Mouse (Mus musculus): ENCODE measurements at regions not wholly inside any gene's neighbourhood (a gene's known extent, or its start where the extent isn't known, plus 50 kb on each side); places are given as distances from the start of the nearest gene placed in this dataset.

DNA sequence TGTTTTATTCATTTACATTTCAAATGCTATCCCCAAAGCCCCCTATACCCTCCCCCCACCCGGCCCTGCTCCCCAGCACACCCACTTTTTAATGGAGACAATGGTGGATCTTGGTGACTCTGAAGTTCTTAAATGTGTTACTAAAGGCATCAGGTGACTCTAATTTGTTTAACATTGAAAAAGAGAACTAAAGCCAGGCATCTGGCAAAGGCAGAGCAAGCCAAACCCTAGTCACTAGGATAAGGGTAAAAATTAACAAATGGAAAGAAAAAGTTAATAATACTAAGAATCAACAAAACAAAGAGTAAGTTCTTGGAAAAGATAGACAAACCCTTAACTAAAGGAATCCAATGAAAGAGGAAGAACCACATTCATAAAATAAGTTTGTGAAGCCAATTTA is 86.1 kb upstream of the Zfand5 start:
- TF ChIP-seq CTCF (IDR thresholded peaks at IDR 0.05; ENCODE audit: low read depth, low read length) (no peak), POLR2A (IDR thresholded peaks at IDR 0.05; ENCODE audit: extremely low read depth, insufficient read depth, low read length) (no peak)
